16 mouse cellular contexts compared by ENCODE assay signal in the genomic region with DNA sequence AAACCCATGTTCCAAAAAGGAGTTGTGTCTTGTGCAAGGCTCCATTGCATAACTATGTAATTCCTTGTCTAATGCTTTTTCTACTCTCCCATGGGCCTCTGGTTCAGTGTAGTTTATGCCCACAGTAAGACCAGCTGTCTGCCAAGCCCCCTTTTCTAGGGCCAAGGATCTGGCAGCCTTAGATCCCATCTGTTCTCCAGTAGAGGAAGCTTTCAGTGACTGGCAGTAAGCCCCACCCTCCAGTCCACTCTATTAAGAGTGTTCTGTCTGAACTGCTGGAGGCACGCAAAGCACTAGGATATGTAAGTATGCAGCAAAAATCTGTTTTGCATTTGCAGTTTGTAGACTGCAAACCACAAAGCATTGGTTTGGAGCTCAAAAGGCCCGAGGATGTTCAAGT.
DNase-seq lines count a peak whose midpoint lies in the region; ATAC-seq and TF ChIP-seq lines count a peak whose summit lies in the region.
"Had no signal": no experiment of that assay in that cellular context is flagged by ENCODE, and none has a peak within 500 bp of the region (broad histone marks: within the 10 kb centered on the region; RNA-seq: fewer than 3 reads in every experiment).

No protein-coding gene starts in this region.

- H3K27ac ChIP-seq in gastrocnemius, adult 2 months = no peak overlapping the region
- H3K27ac ChIP-seq in limb, embryonic 13.5 days = no peak overlapping the region
- H3K27ac ChIP-seq in limb, embryonic 10.5 days = no peak overlapping the region
- H3K27ac ChIP-seq: heart, embryonic 15.5 days; kidney, embryonic 15.5 days; layer of hippocampus, adult 2 months; midbrain, embryonic 13.5 days had no signal

- intact Hi-C loops in gastrocnemius, adult 2 months (cut with DNase I) = no loop called here

- H3K9me3 ChIP-seq in limb, embryonic 13.5 days = no peaks in the 10 kb centered on the region
- no peaks in the 10 kb centered on the region for H3K9me3 ChIP-seq in limb, embryonic 10.5 days (replicated peaks)
- H3K9me3 ChIP-seq: heart, embryonic 15.5 days; kidney, embryonic 15.5 days; midbrain, embryonic 13.5 days had no signal

- H3K4me2 ChIP-seq in limb, embryonic 13.5 days (replicated peaks) = no peak overlapping the region
- H3K4me2 ChIP-seq: heart, embryonic 15.5 days; kidney, embryonic 15.5 days; midbrain, embryonic 13.5 days had no signal

- H3K9ac ChIP-seq in limb, embryonic 13.5 days = no peak overlapping the region
- H3K9ac ChIP-seq: heart, embryonic 15.5 days; kidney, embryonic 15.5 days; midbrain, embryonic 13.5 days had no signal

- TF ChIP-seq CTCF in gastrocnemius, adult 2 months (IDR thresholded peaks at IDR 0.05) = no peak

- H3K4me1 ChIP-seq in limb, embryonic 13.5 days = no peaks in the 10 kb centered on the region
- H3K4me1 ChIP-seq in limb, embryonic 10.5 days = no peaks in the 10 kb centered on the region
- H3K4me1 ChIP-seq: heart, embryonic 15.5 days; kidney, embryonic 15.5 days; midbrain, embryonic 13.5 days had no signal

- no peak overlapping the region for H3K4me3 ChIP-seq in gastrocnemius, adult 2 months
- no peak overlapping the region for H3K4me3 ChIP-seq in limb, embryonic 13.5 days
- no peak overlapping the region for H3K4me3 ChIP-seq in limb, embryonic 10.5 days
- H3K4me3 ChIP-seq: heart, embryonic 15.5 days; kidney, embryonic 15.5 days; layer of hippocampus, adult 2 months; midbrain, embryonic 13.5 days had no signal

- peak; percentile 0 for DNase-seq in adrenal gland, adult 8-10 months
- DNase-seq in adrenal gland, adult 2 months = no peak
- DNase-seq in gastrocnemius, adult 2 months = peak; percentile 14
- no peak for DNase-seq in gastrocnemius, postnatal 4 days (ENCODE audit: low spot score in 2 of 2)
- no peak for DNase-seq in limb, embryonic 10.5 days (ENCODE audit: low spot score)
- peak; percentile 4 for DNase-seq in gonadal fat pad, adult 2 months (ENCODE audit: low read depth)
- no peak for DNase-seq in layer of hippocampus, adult 9-10 months (ENCODE audit: low spot score)
- DNase-seq: cerebellum, adult 11 months; gastrocnemius, postnatal 14 days; right cerebral cortex, postnatal 4 days; thymus, postnatal 4 days had no signal

- no peaks in the 10 kb centered on the region for H3K36me3 ChIP-seq in limb, embryonic 13.5 days
- H3K36me3 ChIP-seq in limb, embryonic 10.5 days = no peaks in the 10 kb centered on the region
- H3K36me3 ChIP-seq: heart, embryonic 15.5 days; kidney, embryonic 15.5 days; midbrain, embryonic 13.5 days had no signal

- WGBS in limb, embryonic 13.5 days = 40% methylated on average over 2 of the region's 2 CpGs
- 72% methylated on average over 2 of the region's 2 CpGs for WGBS in limb, embryonic 10.5 days

- peak; percentile 76; the same call in 1 of the 2 replicates for ATAC-seq in limb, embryonic 13.5 days (ENCODE audit: low FRiP score, low read depth)
- ATAC-seq: midbrain, embryonic 13.5 days had no signal

- H3K27me3 ChIP-seq in limb, embryonic 13.5 days = no peaks in the 10 kb centered on the region
- H3K27me3 ChIP-seq in limb, embryonic 10.5 days (ENCODE audit: low read depth, poor library complexity, severe bottlenecking) = no peaks in the 10 kb centered on the region
- H3K27me3 ChIP-seq: heart, embryonic 15.5 days; midbrain, embryonic 13.5 days had no signal

Comparison
In these comparisons a context has a peak if more than half of its experiments do, and no peak if none do; other contexts are left out.
1. DNase-seq: peak in adrenal gland, adult 8-10 months (single experiment), gastrocnemius, adult 2 months (single experiment) and gonadal fat pad, adult 2 months (single experiment); none in adrenal gland, adult 2 months (single experiment), gastrocnemius, postnatal 4 days (0 of 2), limb, embryonic 10.5 days (single experiment) and layer of hippocampus, adult 9-10 months (single experiment).